Mouse (Mus musculus): ENCODE results near the gene Ss18l1.
A peak's percentile ranks its signal among the peaks of the same experiment; 100 is the strongest.

Gene Ss18l1

DNA sequence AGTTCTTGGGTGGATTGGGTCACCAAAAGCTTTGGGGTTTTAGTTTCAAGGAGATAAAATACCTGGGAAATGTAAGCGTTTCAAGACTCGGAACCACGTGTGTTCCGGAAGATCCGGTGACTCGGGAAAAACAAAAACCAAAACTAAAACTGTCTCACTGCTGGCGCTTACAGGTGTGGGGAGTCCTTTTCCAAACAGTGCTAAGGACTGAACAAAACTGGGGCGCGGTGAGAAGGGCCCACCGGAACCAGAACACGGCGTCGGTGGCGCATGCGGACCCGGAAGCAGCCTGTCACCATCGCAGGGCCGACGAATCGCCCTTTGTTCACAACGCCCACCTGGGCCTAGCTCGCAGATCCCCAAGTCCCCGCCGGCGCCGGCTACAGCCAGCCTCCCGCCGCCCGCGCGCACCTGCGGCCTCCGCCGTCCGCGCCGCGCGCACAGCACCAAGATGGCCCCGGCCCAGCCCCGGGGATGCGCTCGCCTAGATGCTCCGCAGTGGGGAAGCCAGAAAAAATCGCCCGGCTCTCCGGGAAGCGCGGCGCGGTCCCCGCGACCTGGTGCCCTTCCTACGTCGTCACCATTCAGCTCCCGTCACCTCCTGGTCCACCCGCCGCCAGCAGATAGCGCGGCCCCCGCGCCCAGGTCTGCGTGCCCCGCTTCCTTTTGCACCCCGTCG lies 593 bp upstream of the Ss18l1 start:
- peak; percentile 75 for DNase-seq

DNA sequence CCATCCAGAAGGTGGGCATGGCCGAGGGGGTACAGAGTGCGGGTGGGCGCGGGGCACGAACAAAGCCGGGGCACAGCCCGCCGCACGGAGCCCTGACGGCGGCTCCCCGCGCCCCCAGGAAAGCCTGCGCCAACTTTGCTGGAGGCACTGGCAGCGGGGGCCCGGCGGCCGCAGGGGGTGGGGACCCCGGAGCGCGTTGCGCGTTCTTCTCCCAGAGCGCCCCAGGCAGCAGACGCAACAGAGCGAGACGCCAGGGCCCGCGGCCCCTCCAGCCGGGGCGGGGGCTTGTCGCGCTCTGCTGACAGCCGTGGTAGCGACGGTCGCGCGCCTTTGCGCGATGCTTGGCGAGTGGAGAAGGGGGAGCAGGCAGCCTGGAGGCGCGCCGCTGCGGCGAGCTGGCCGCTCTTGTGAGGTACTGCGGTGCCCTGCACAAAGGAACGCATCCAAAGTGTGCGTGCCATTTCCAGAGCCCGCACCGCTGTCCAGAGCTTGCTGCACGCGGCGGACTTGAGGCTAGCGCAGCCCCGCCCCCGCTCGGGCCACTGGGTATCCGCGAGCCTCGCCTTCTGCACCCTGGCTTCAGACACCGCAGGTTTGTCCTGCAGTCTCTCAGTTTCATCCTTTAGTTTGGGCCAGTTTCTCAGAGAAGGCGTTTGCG lies 678 bp downstream of the Ss18l1 start:
- DNase-seq = peak; percentile 84

DNA sequence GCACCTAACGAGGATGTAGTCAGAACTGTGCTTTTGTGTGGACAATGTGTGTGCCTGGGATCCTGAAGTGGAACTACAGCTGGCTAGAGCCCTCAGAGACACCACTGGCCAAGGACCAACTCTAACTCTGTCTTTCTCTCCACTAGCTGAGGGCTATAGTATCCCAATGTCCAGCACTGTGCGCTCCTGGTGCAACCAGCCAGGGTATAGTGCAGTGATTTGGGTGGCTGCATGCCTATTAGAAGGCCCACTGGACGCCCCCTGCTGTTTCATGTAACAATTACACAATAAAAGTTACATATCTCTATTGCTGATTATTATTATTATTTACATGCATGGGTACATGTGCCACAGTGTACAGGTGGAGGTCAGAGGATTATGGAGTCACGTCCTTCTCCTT lies 3.0 kb downstream of the Ss18l1 start:
- peak; percentile 53 for DNase-seq

- DNase-seq = no peak
Measured at GRCm38 (mm10) chr2:180047580-180047979, 5.3 kb downstream of the Ss18l1 start.

DNA sequence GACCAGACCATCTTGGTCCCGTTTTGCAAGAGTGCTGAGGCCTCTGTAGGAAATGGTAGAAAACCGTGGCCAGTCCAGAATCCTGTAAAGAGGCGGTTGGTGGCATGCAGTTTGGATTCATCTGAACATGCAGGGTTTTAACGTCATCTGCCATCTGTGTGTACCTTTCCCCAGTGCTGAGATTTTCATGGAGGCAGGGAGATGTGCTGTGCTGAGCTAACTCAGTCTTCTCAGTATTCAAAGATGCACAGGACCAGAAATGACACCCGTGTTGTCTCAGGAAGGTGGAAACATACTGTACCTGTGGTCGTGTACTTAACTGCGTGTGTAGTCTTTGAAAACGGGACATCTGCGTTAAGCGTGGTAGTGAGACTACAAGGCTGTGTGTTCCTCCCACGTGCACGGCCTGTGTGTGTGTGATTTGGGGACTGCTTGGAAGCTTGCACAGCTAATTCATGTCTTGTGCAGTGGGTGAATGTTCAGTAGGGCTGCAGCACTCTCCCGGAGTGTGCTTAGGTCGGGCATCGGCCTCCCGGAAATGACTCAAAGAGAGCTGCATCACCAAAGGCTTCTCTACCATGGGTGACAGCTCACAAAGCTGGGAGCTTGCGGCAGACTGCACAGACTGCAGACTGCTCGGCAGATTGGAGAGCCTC lies 5.8 kb downstream of the Ss18l1 start:
- DNase-seq = no peak

DNA sequence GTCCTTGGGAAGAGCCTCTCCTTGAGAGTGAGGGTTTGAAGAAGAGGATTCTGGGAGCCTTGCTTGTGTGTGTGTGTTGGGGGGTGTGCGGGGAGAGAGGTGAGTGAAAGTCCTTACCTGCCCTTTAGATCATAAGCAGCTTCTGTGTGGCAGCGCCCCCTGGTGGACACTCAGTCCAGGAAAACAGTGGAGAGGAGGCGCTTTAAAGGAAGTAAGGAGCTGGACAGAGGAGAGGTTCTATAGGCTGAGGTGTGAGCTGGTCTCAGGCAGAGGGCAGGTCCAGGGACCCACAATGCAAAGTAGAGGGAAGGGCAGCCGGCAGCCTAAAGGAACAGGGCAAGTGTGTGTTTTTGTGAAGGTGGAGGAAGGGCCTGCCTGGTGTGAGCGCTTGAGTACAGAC lies 8.7 kb downstream of the Ss18l1 start:
- DNase-seq = peak; percentile 94

GRCm38 (mm10) chr2:180051986-180052733 lies 9.9 kb downstream of the Ss18l1 start:
- DNase-seq = peak; percentile 74

- no peak for DNase-seq
Measured at GRCm38 (mm10) chr2:180053001-180053400, 10.7 kb downstream of the Ss18l1 start.

DNA sequence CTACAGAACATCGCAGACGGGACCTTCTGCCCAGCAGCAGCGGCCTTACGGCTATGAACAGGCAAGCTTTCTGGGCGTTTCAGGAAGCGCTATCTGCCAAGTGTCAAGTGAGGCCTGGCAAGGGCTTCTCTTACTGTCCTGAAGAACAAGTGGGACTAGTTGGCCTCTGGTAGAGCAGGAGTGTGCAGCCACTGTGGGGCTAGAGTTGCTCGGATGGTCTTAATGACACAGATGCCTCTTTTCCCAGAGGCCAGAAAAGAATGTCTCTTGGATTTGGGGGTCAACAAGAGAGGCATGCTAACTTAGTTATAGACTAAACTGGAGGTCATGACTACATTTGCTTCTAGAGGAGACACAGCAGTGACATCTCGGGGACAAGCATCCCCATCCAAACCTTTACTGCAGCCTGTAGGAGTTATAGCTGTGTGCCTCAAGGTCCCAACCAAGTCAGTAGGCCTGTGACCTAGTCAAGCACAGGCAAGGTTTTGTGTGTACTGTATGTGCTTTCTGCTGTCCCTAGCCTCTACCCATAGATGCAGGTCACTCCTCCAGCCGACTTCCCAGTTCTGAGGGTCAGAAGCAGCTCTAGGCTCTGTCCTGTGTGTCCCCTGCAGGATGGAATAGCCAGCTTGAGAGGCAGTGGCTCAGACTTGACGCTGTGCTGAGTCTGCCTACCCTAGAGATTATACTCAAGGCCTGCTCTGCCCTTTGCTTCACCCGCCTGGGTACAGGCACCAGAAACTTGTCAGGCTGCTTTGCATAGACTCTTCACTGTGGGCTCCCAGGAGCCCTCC lies 21.2 kb downstream of the Ss18l1 start:
- no peak for DNase-seq

DNA sequence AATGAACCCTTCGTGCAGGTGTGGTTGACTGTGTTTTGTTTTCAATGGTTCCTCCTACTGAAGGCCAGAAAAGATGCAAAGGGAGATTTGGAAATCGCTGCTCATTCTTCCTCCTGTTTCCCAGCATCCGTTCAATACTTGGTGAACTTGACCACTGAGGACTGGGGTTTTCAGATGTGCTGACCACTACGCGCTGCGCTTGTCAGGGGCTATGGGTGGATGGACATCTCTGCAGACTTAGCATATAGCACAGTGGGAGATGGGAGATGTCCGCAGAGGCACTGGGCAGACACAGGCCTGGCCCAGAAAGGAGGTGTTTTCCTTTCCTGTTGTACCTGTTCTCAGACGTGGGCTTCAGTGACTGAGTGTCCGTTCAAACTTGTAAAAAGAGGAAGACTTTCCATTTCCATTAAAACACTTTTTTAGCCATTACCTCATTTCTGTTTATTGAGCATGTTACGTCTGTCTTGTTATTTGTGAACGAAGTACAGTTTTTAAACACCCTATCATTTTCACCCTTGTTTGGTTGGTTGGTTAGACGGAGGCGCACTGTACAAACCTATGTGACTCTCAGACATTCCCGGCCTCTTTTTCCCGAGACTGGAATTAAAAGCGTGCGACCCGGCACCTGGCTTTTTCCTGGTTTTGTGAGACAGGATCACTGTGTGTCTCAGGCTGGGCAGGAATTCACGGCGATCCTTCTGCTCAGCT lies 27.6 kb downstream of the Ss18l1 start:
- no peak for DNase-seq

DNA sequence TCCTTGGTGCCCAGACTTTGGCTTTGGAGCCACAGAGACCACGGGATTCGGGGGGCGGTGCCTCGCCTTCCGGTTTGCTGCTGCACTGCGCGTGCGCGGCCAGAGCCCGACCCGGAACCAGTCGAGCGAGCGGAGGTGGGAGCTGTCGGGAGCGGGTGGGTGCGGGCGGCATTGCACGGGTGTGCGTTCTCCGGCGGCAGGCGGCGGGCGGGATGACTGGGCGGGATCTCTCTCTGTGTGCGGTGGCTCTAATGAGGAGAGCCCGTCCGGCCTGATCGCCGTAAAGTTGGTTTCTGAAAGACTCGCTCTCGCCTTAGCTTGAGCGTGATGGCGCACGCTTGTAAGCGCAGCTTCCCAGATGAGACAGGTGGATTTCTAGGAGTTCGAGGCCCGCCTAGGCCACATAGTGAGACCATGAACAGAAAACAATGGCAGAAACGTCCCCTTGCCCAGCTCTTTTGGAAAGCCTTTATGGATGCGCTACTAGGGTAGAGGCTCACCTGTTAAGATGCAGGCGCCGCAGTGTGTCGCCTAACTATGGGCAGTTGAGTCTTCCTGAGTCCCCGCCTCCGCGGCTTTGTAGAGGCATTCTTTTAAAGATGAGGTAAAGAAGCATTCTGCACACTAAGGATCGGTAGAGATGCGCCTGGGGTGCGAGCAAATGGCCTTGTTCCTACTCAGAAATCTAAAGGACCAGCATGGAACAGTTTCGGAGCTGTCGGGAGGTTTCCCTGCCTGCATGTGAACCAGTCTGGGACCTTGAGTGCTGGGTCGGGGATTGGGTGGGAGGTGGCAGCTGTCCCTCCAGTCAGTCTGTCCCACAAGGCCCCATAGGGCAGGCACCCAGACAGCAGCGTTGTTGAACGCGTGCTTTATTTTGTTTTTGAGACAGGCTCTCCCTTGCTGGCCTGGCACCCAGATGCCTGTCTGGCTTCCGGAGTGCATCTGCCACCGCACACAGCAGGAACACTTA lies 28.5 kb downstream of the Ss18l1 start, which contains the start of gene Mtg2:
Gene Mtg2, plus strand, starts transcription at position 108 of the 973 bp plus-strand sequence.
- DNase-seq = peak; percentile 95

DNA sequence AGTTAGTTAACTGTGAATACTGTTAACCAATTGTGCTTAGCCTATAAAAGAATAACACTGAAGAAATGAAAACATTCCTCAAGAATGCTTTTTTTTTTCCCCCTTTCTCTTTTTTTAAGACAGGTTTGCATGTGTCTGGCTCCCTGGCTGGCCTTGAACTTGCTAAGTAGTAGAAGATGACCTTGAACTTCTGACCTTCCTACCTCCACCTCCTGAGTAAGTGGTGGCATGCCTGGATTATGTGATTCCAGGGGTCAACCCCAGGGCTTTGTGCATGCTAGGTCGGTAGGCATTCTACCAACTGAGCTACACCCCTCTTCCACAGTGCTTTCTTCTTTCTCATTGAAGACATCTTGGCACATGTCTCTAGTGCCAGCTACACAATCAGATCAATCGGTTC lies 29.4 kb downstream of the Ss18l1 start:
- no peak for DNase-seq

- peak; percentile 47 for DNase-seq
Measured at GRCm38 (mm10) chr2:180072886-180073285, 30.6 kb downstream of the Ss18l1 start.

GRCm38 (mm10) chr2:180077622-180078021 lies 35.3 kb downstream of the Ss18l1 start:
- DNase-seq = no peak

- DNase-seq = no peak
Measured at GRCm38 (mm10) chr2:180080680-180081079, 38.4 kb downstream of the Ss18l1 start.

DNA sequence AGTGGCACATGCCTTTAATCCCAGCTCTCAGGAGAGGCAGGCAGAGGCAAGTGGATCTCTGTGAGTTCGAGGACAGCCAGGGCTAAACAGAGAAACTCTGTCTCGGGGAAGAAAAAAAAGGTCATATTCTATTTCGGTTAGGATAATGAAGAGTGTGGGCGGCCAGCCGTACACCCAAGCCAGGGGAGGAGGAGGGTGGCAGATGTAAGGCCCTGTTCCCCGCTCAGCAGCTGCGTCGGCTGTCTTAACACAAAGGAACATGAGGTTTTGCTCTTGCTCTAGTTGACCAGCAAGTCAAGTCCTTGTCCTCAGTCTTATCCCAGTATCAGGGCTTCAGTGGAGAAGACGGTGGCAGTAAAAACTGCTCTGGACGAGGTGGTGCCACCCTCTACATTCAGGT lies 40.8 kb downstream of the Ss18l1 start:
- DNase-seq = no peak

GRCm38 (mm10) chr2:180084565-180084964 lies 42.3 kb downstream of the Ss18l1 start:
- DNase-seq = no peak

DNA sequence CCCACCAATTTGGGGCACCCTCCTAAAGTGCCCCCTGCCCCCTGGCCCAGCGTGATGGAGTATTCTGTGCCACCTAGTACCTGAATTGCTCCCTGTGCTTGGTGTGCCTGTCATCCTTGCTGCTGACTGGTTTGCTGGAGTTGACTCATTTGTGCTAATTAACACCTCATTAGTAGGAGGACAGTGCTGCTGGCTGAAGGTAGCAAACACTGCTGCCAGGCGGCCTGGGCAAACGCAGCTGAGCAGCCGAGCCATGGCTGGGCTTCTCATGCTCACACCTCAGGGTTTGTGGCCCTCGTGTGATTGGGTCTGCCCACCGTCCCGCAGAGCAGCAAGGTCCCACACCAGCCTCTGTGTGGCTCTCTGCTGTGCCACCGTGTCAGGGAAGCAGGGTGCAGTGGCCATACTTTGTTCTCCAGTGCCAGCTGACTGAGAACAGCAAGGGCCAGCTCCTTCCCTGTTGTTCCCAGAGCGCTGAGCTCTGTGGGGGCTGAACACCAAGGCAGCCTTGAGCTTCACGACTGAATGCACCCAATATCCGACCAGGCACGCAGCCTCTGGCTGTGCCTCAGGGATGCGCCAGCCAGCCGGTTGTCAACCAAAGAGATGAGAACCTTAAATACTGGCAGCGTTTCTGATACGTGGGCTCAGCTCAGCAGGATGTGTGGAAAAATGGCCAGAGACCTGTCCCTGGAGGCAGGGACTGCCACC lies 43.8 kb downstream of the Ss18l1 start:
- DNase-seq = no peak

DNA sequence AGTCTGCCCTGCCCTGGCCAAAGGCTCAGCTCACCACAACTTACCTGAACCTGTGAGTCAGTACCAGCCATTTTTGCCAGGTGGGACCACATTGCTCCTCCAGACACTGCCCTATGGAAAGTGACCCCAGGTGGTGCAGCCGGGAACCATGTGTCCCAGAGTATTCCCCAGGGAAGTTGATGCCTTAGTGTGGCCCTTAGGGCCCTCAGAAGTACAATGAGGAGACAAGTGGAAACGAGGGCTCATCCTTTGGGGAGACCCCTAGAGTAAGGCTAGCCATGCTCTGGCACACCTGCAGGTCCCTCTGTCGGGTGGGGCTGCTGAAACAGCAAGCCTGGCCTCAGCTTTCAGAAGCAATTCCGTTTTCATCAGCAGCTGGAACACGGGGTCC lies 44.3 kb downstream of the Ss18l1 start:
- DNase-seq = no peak

- no peak for DNase-seq
Measured at GRCm38 (mm10) chr2:180087472-180087871, 45.2 kb downstream of the Ss18l1 start.

Data from thymus, postnatal 4 days (tissue).